Comparison of ENCODE assay signal across 8 mouse cellular contexts in the genomic region with DNA sequence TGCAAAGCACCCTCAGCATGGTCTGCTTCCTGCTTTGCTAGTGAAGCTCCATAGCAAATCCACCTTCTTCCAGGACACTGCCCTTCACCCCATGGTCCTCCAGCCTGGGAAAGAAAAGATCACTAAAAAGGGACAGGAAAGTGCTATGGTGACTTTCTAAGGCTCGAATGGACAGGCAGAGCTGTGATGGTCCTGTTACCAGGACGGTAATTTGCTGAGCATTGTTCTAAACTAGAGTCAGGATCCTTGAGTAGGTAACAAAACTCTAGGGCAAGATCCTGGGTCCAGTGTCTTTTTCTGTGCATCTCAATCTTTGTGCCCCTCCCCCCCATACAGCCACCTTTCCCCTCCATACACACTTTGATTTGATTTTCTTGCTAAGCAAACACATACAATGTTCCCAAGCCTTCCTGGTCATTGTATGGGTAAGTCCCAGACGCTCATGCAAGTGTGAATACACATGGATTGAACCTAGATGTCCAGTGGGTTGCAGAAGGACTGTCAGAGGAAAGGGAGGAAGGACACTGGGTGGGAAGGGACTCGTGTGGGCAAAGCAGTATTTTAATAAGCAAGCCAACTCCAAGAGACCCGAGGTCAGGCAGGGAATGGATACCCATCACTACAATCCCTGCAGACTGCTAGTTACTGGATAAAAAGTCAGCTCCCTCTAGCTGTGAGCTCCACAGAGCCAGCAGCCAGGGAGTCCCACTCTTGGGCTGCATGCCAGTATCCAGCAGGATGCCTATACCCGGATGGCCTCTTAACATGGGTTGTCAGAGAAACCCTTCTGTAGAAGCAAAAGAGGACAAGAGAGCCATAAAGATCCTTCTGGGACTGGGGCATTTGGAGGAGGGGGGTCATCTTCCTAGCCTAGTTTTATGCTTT.
DNase-seq lines count a peak whose midpoint lies in the region; ATAC-seq lines count a peak whose summit lies in the region.

No protein-coding gene starts in this region.

- no peaks in the 10 kb centered on the region for H3K27me3 ChIP-seq in forebrain, embryonic 12.5 days
- H3K27me3 ChIP-seq in hindbrain, embryonic 16.5 days (replicated peaks; ENCODE audit: control insufficient read depth, insufficient read depth, low read length), result no peaks in the 10 kb centered on the region
- H3K27me3 ChIP-seq in limb, embryonic 11.5 days (ENCODE audit: control insufficient read depth, insufficient read depth, low read length), result no peaks in the 10 kb centered on the region
- H3K27me3 ChIP-seq in neural tube, embryonic 12.5 days (replicated peaks), result no peaks in the 10 kb centered on the region

- ATAC-seq in forebrain, embryonic 12.5 days (ENCODE audit: low FRiP score), result peak; percentile 40; the same call in 1 of the 2 replicates
- peak; percentile 54 for ATAC-seq in hindbrain, embryonic 16.5 days
- ATAC-seq in limb, embryonic 11.5 days (ENCODE audit: insufficient number of reproducible peaks, low FRiP score, low TSS enrichment, low read depth), result no peak
- no peak for ATAC-seq in neural tube, embryonic 12.5 days (ENCODE audit: low FRiP score, low read depth)

- no peaks in the 10 kb centered on the region for H3K9me3 ChIP-seq in forebrain, embryonic 12.5 days
- H3K9me3 ChIP-seq in hindbrain, embryonic 16.5 days (ENCODE audit: control insufficient read depth, low read length), result no peaks in the 10 kb centered on the region
- no peaks in the 10 kb centered on the region; the same call in 1 of the 2 replicates for H3K9me3 ChIP-seq in limb, embryonic 11.5 days (ENCODE audit: control insufficient read depth, low read length)
- no peaks in the 10 kb centered on the region for H3K9me3 ChIP-seq in neural tube, embryonic 12.5 days

- peaks cover 82% of the 10 kb centered on the region for H3K4me1 ChIP-seq in forebrain, embryonic 12.5 days
- H3K4me1 ChIP-seq in hindbrain, embryonic 16.5 days (ENCODE audit: control insufficient read depth, insufficient read depth, low read depth, low read length), result peaks cover 37% of the 10 kb centered on the region
- peaks cover 56% of the 10 kb centered on the region for H3K4me1 ChIP-seq in limb, embryonic 11.5 days (ENCODE audit: control insufficient read depth, insufficient read depth, low read length)
- peaks cover 62% of the 10 kb centered on the region for H3K4me1 ChIP-seq in neural tube, embryonic 12.5 days

- H3K36me3 ChIP-seq in forebrain, embryonic 12.5 days (replicated peaks), result no peaks in the 10 kb centered on the region
- H3K36me3 ChIP-seq in hindbrain, embryonic 16.5 days (ENCODE audit: control insufficient read depth, insufficient read depth, low read length), result no peaks in the 10 kb centered on the region
- no peaks in the 10 kb centered on the region for H3K36me3 ChIP-seq in limb, embryonic 11.5 days (ENCODE audit: control insufficient read depth, insufficient read depth, low read length)
- H3K36me3 ChIP-seq in neural tube, embryonic 12.5 days, result no peaks in the 10 kb centered on the region

- peak overlapping the region; percentile 98 for H3K27ac ChIP-seq in forebrain, embryonic 12.5 days
- peak overlapping the region; percentile 90 for H3K27ac ChIP-seq in hindbrain, embryonic 16.5 days (ENCODE audit: low read depth, low read length)
- peak overlapping the region; percentile 57 for H3K27ac ChIP-seq in limb, embryonic 11.5 days (replicated peaks; ENCODE audit: low read depth, low read length)
- peak overlapping the region; percentile 62 for H3K27ac ChIP-seq in neural tube, embryonic 12.5 days

- WGBS in forebrain, embryonic 12.5 days, result 12% methylated on average over 6 of the region's 6 CpGs
- 9% methylated on average over 6 of the region's 6 CpGs for WGBS in hindbrain, embryonic 16.5 days
- 26% methylated on average over 6 of the region's 6 CpGs for WGBS in limb, embryonic 11.5 days
- WGBS in neural tube, embryonic 12.5 days, result 12% methylated on average over 6 of the region's 6 CpGs

- H3K9ac ChIP-seq in forebrain, embryonic 12.5 days, result peak overlapping the region; percentile 42; the same call in 1 of the 2 replicates
- peak overlapping the region; percentile 42 for H3K9ac ChIP-seq in hindbrain, embryonic 16.5 days (ENCODE audit: low read depth, low read length)
- peak overlapping the region; percentile 50; the same call in 1 of the 2 replicates for H3K9ac ChIP-seq in limb, embryonic 11.5 days (ENCODE audit: low read length)
- no peak overlapping the region for H3K9ac ChIP-seq in neural tube, embryonic 12.5 days

- DNase-seq in right cerebral cortex, postnatal 4 days, result peak; percentile 63
- DNase-seq in right cerebral cortex, adult 18-20 months, result no peak
- no peak for DNase-seq in limb, embryonic 11.5 days (ENCODE audit: low spot score)
- DNase-seq in cerebellum, adult 11-12 months, result no peak
- DNase-seq in frontal cortex, postnatal 25 days (ENCODE audit: low spot score in 2 of 2), result no peak

- peak overlapping the region; percentile 41 for H3K4me2 ChIP-seq in forebrain, embryonic 12.5 days
- peak overlapping the region; percentile 20 for H3K4me2 ChIP-seq in hindbrain, embryonic 16.5 days (ENCODE audit: low read length)
- H3K4me2 ChIP-seq in limb, embryonic 11.5 days (ENCODE audit: low read depth, severe bottlenecking), result no peak overlapping the region
- H3K4me2 ChIP-seq in neural tube, embryonic 12.5 days (replicated peaks), result peak overlapping the region; percentile 43

- no peak overlapping the region for H3K4me3 ChIP-seq in forebrain, embryonic 12.5 days (replicated peaks)
- no peak overlapping the region for H3K4me3 ChIP-seq in hindbrain, embryonic 16.5 days (ENCODE audit: low read length)
- no peak overlapping the region for H3K4me3 ChIP-seq in limb, embryonic 11.5 days (ENCODE audit: low read depth, low read length)
- no peak overlapping the region for H3K4me3 ChIP-seq in neural tube, embryonic 12.5 days

Comparison
In these comparisons a context has a peak if more than half of its experiments do, and no peak if none do; other contexts are left out.
1. ATAC-seq: peak in forebrain, embryonic 12.5 days (single experiment) and hindbrain, embryonic 16.5 days (single experiment); none in limb, embryonic 11.5 days (single experiment) and neural tube, embryonic 12.5 days (single experiment).
2. Peak in every context shown above with its lines, with median percentiles within 50 percentile points of each other: H3K27ac ChIP-seq.